Mouse (Mus musculus): ENCODE results near the gene Far2.
"Not testable (repeated sequence)": the region's sequence is repeated elsewhere in the genome, so short reads cannot be mapped to it uniquely, and the experiment has no call there.

Gene Far2

GRCm38 (mm10) chr6:148110996-148111633 is 64.1 kb downstream of the Far2 start:
- in situ Hi-C loops (cut with MboI; ENCODE audit: low pct_unique_long_range_greater_than_20kb in 1 of 2, low sequenced_read_pairs in 2 of 2, unreplicated experiment in 1 of 2), result no loop called here

- in situ Hi-C loops (cut with MboI; ENCODE audit: low pct_unique_long_range_greater_than_20kb in 1 of 2, low sequenced_read_pairs in 2 of 2, unreplicated experiment in 1 of 2), result no loop called here
Observed at GRCm38 (mm10) chr6:148116371-148116770, 69.3 kb downstream of the Far2 start.

GRCm38 (mm10) chr6:148116907-148117306 is 69.8 kb downstream of the Far2 start:
- in situ Hi-C loops (cut with MboI; ENCODE audit: low pct_unique_long_range_greater_than_20kb in 1 of 2, low sequenced_read_pairs in 2 of 2, unreplicated experiment in 1 of 2), result no loop called here

- in situ Hi-C loops (cut with MboI; ENCODE audit: low pct_unique_long_range_greater_than_20kb in 1 of 2, low sequenced_read_pairs in 2 of 2, unreplicated experiment in 1 of 2), result no loop called here
Observed at GRCm38 (mm10) chr6:148117696-148118095, 70.6 kb downstream of the Far2 start.

- in situ Hi-C loops (cut with MboI; ENCODE audit: low pct_unique_long_range_greater_than_20kb in 1 of 2, low sequenced_read_pairs in 2 of 2, unreplicated experiment in 1 of 2), result no loop called here
Observed at GRCm38 (mm10) chr6:148120703-148121102, 73.6 kb downstream of the Far2 start.

- in situ Hi-C loops (cut with MboI; ENCODE audit: low pct_unique_long_range_greater_than_20kb in 1 of 2, low sequenced_read_pairs in 2 of 2, unreplicated experiment in 1 of 2), result not testable (repeated sequence)
Observed at GRCm38 (mm10) chr6:148126851-148127250, 79.8 kb downstream of the Far2 start.

GRCm38 (mm10) chr6:148132314-148132713 is 85.3 kb downstream of the Far2 start:
- in situ Hi-C loops (cut with MboI; ENCODE audit: low pct_unique_long_range_greater_than_20kb in 1 of 2, low sequenced_read_pairs in 2 of 2, unreplicated experiment in 1 of 2), result no loop called here

- in situ Hi-C loops (cut with MboI; ENCODE audit: low pct_unique_long_range_greater_than_20kb in 1 of 2, low sequenced_read_pairs in 2 of 2, unreplicated experiment in 1 of 2), result no loop called here
Observed at GRCm38 (mm10) chr6:148133536-148133935, 86.5 kb downstream of the Far2 start.

GRCm38 (mm10) chr6:148135769-148136382 is 88.8 kb downstream of the Far2 start:
- in situ Hi-C loops (cut with MboI; ENCODE audit: low pct_unique_long_range_greater_than_20kb in 1 of 2, low sequenced_read_pairs in 2 of 2, unreplicated experiment in 1 of 2), result no loop called here

GRCm38 (mm10) chr6:148139288-148139995 is 92.4 kb downstream of the Far2 start:
- in situ Hi-C loops (cut with MboI; ENCODE audit: low pct_unique_long_range_greater_than_20kb in 1 of 2, low sequenced_read_pairs in 2 of 2, unreplicated experiment in 1 of 2), result no loop called here

- in situ Hi-C loops (cut with MboI; ENCODE audit: low pct_unique_long_range_greater_than_20kb in 1 of 2, low sequenced_read_pairs in 2 of 2, unreplicated experiment in 1 of 2), result no loop called here
Observed at GRCm38 (mm10) chr6:148141874-148142273, 94.8 kb downstream of the Far2 start.

- in situ Hi-C loops (cut with MboI; ENCODE audit: low pct_unique_long_range_greater_than_20kb in 1 of 2, low sequenced_read_pairs in 2 of 2, unreplicated experiment in 1 of 2), result no loop called here
Observed at GRCm38 (mm10) chr6:148142421-148142820, 95.4 kb downstream of the Far2 start.

- in situ Hi-C loops (cut with MboI; ENCODE audit: low pct_unique_long_range_greater_than_20kb in 1 of 2, low sequenced_read_pairs in 2 of 2, unreplicated experiment in 1 of 2), result not testable (repeated sequence)
Observed at GRCm38 (mm10) chr6:148152305-148152704, 105.2 kb downstream of the Far2 start.

GRCm38 (mm10) chr6:148172904-148173303 is 125.8 kb downstream of the Far2 start:
- in situ Hi-C loops (cut with MboI; ENCODE audit: low pct_unique_long_range_greater_than_20kb in 1 of 2, low sequenced_read_pairs in 2 of 2, unreplicated experiment in 1 of 2), result no loop called here

- in situ Hi-C loops (cut with MboI; ENCODE audit: low pct_unique_long_range_greater_than_20kb in 1 of 2, low sequenced_read_pairs in 2 of 2, unreplicated experiment in 1 of 2), result no loop called here
Observed at GRCm38 (mm10) chr6:148185694-148186093, 138.6 kb downstream of the Far2 start.

- in situ Hi-C loops (cut with MboI; ENCODE audit: low pct_unique_long_range_greater_than_20kb in 1 of 2, low sequenced_read_pairs in 2 of 2, unreplicated experiment in 1 of 2), result no loop called here
Observed at GRCm38 (mm10) chr6:148193972-148194701, 147.1 kb downstream of the Far2 start.

GRCm38 (mm10) chr6:148199177-148199576 is 152.1 kb downstream of the Far2 start:
- in situ Hi-C loops (cut with MboI; ENCODE audit: low pct_unique_long_range_greater_than_20kb in 1 of 2, low sequenced_read_pairs in 2 of 2, unreplicated experiment in 1 of 2), result no loop called here

- in situ Hi-C loops (cut with MboI; ENCODE audit: low pct_unique_long_range_greater_than_20kb in 1 of 2, low sequenced_read_pairs in 2 of 2, unreplicated experiment in 1 of 2), result no loop called here
Observed at GRCm38 (mm10) chr6:148199729-148200128, 152.7 kb downstream of the Far2 start.

GRCm38 (mm10) chr6:148205134-148205533 is 158.1 kb downstream of the Far2 start:
- in situ Hi-C loops (cut with MboI; ENCODE audit: low pct_unique_long_range_greater_than_20kb in 1 of 2, low sequenced_read_pairs in 2 of 2, unreplicated experiment in 1 of 2), result no loop called here
